Mouse (Mus musculus): Measurements from ENCODE around the gene Olfr855.

Olfr855 gene

GRCm38 (mm10) chr9:19582317-19582716 lies at the start of gene Olfr855:
Gene Olfr855, plus strand, starts transcription at chr9:19582617.
- DNase-seq = no peak

- no peak for DNase-seq
Measured at GRCm38 (mm10) chr9:19540976-19541375, 41.4 kb upstream of the Olfr855 start, which contains the start of gene Olfr853. Gene Olfr853, minus strand, starts transcription at chr9:19541076.

GRCm38 (mm10) chr9:19567282-19567681 lies 15.1 kb upstream of the Olfr855 start, which contains the start of gene Olfr854:
Gene Olfr854, minus strand, starts transcription at chr9:19567382.
- no peak for DNase-seq

- no peak for DNase-seq
Measured at GRCm38 (mm10) chr9:19621297-19621696, 38.9 kb downstream of the Olfr855 start.

GRCm38 (mm10) chr9:19621843-19622822 lies 39.7 kb downstream of the Olfr855 start, which contains the start of gene Zfp317:
Gene Zfp317, plus strand, starts transcription at chr9:19622102.
- peak; percentile 83 to 92 for DNase-seq

- DNase-seq = no peak
Measured at GRCm38 (mm10) chr9:19629574-19629973, 47.2 kb downstream of the Olfr855 start.
